Mouse (Mus musculus) intestine, embryonic 16.5 days (tissue): ENCODE data around the gene Mog. TPM values are rescaled to one million over a fixed set of nuclear protein-coding genes. Genes with fewer than 3 reads are reported as not detected.

Experiments
- ATAC-seq: fragments of 200-750 bp; cut with Nextera tagmentation; 2 replicates; pipeline ENCODE4 v1.8.0; 2017; ENCODE audit warnings: moderate TSS enrichment, moderate library complexity
- H3K27ac ChIP-seq: fragments of 300-500 bp; sonication (generic); 2 replicates; pipeline ENCODE4 v1.5.1; 2014; ENCODE audit warnings: mild to moderate bottlenecking, low read length
- H3K27me3 ChIP-seq: fragments of 300-500 bp; sonication (generic); replicated peaks from 2 replicates; pipeline ENCODE4 v1.6.1; 2014; ENCODE audit warnings: low read length, control low read depth, mixed read lengths; ENCODE audit not compliant: control insufficient read depth, insufficient read depth
- H3K36me3 ChIP-seq: fragments of 300-500 bp; sonication (generic); 2 replicates; pipeline ENCODE4 v1.6.1; 2014; ENCODE audit warnings: low read length, control low read depth; ENCODE audit not compliant: control insufficient read depth, insufficient read depth
- H3K4me1 ChIP-seq: fragments of 300-500 bp; sonication (generic); 2 replicates; pipeline ENCODE4 v1.6.1; 2014; ENCODE audit warnings: low read length, control low read depth, mixed read lengths; ENCODE audit not compliant: control insufficient read depth, insufficient read depth
- H3K4me2 ChIP-seq: fragments of 300-500 bp; sonication (generic); 2 replicates; pipeline ENCODE4 v1.6.1; 2014; ENCODE audit warnings: low read depth, low read length, control low read depth
- H3K4me3 ChIP-seq: fragments of 300-500 bp; sonication (generic); 2 replicates; pipeline ENCODE4 v1.5.1; 2014; ENCODE audit warnings: mild to moderate bottlenecking, low read length
- H3K9ac ChIP-seq: fragments of 300-500 bp; sonication (generic); 2 replicates; pipeline ENCODE4 v1.6.1; 2014; ENCODE audit warnings: low read depth, low read length
- H3K9me3 ChIP-seq: fragments of 300-500 bp; sonication (generic); 2 replicates; pipeline ENCODE4 v1.6.1; 2016; ENCODE audit warnings: low read length, control low read depth; ENCODE audit not compliant: control insufficient read depth
- WGBS: fragments of 180-500 bp; shearing (Covaris S2); extraction: QIAGEN DNeasy Blood & Tissue Kit; methylation state at CpG from one replicate; pipeline ENCODE4 v1.1.7; 2014; 5-methylcytosine and 5-hydroxymethylcytosine counted together
- polyA plus RNA-seq: library from polyadenylated mRNA; unstranded; fragments of >200 nt; fragmentation: Nextera tagmentation; extraction: Ambion mirVana; gene quantifications from 2 replicates; pipeline ENCODE4 v1.2.1, GENCODE M21; 2015

The Mog gene
- polyA plus RNA-seq, 1 experiment from 2014 or later: not detected

- 26% methylated on average over 19 of the region's 19 CpGs for WGBS
- no peak for ATAC-seq
- no peaks in the 10 kb centered on the region for H3K36me3 ChIP-seq
- peak overlapping the region; percentile 34; the same call in 1 of the 2 replicates for H3K9ac ChIP-seq
- H3K27me3 ChIP-seq: no peaks in the 10 kb centered on the region
- H3K4me3 ChIP-seq: peak overlapping the region; percentile 83
- no peaks in the 10 kb centered on the region for H3K9me3 ChIP-seq
- H3K4me1 ChIP-seq: peaks cover 24% of the 10 kb centered on the region
- peak overlapping the region; percentile 95 for H3K4me2 ChIP-seq
- no peak overlapping the region for H3K27ac ChIP-seq
These were observed 24.3 kb upstream of the Mog start for GRCm38 (mm10) chr17:37047332-37047976.

- 1% methylated on average over 42 of the region's 58 CpGs for WGBS
- peak overlapping the region; percentile 71 for H3K27ac ChIP-seq
These were observed 23.3 kb upstream of the Mog start for GRCm38 (mm10) chr17:37046312-37047112.

GRCm38 (mm10) chr17:37045611-37046311, 22.6 kb upstream of the Mog start, which contains the start of gene Gabbr1:
TSS of gene Gabbr1 (plus strand) at chr17:37045966.
- no peaks in the 10 kb centered on the region for H3K9me3 ChIP-seq
- peak; percentile 84 for ATAC-seq
- H3K36me3 ChIP-seq: no peaks in the 10 kb centered on the region
- peak within 1 kb of the TSS; percentile 71 for H3K27ac ChIP-seq
- H3K4me2 ChIP-seq: peak within 1 kb of the TSS; percentile 95
- no peaks in the 10 kb centered on the region for H3K27me3 ChIP-seq
- WGBS: under 1% methylated on average over 47 of the region's 55 CpGs
- peak within 1 kb of the TSS; percentile 90 for H3K9ac ChIP-seq
- peak within 1 kb of the TSS; percentile 83 for H3K4me3 ChIP-seq
- H3K4me1 ChIP-seq: peaks cover 19% of the 10 kb centered on the region

More at GRCm38 (mm10) chr17:37046312-37047112, 23.3 kb upstream of the Mog start:
- Histone ChIP-seq H3K27me3 (no peaks in the 10 kb centered on the region), H3K36me3 (no peaks in the 10 kb centered on the region), H3K4me3 (peak overlapping the region; percentile 83), H3K4me1 (peaks cover 24% of the 10 kb centered on the region), H3K9ac (peak overlapping the region; percentile 90), H3K9me3 (no peaks in the 10 kb centered on the region), H3K4me2 (peak overlapping the region; percentile 95)
- ATAC-seq: peak; percentile 68

- no peaks in the 10 kb centered on the region for H3K9me3 ChIP-seq
- WGBS: 63% methylated on average over 7 of the region's 7 CpGs
- H3K4me2 ChIP-seq: peak overlapping the region; percentile 95; the same call in 1 of the 2 replicates
- H3K4me3 ChIP-seq: no peak overlapping the region; the same call in 1 of the 2 replicates
- no peak for ATAC-seq
- H3K27me3 ChIP-seq: no peaks in the 10 kb centered on the region
- H3K9ac ChIP-seq: no peak overlapping the region
- H3K27ac ChIP-seq: 0 out of 2 replicates have a peak overlapping the region, but pooled peaks have one; percentile 34
- H3K36me3 ChIP-seq: no peaks in the 10 kb centered on the region
- H3K4me1 ChIP-seq: peaks cover 17% of the 10 kb centered on the region
These were observed 21.6 kb upstream of the Mog start for GRCm38 (mm10) chr17:37044651-37045244.

GRCm38 (mm10) chr17:37039127-37039894, 16.1 kb upstream of the Mog start:
- no peak overlapping the region for H3K4me2 ChIP-seq
- no peak overlapping the region for H3K4me3 ChIP-seq
- WGBS: 76% methylated on average over 2 of the region's 2 CpGs
- no peaks in the 10 kb centered on the region for H3K4me1 ChIP-seq
- H3K36me3 ChIP-seq: no peaks in the 10 kb centered on the region
- no peak for ATAC-seq
- H3K27ac ChIP-seq: no peak overlapping the region
- H3K9me3 ChIP-seq: no peaks in the 10 kb centered on the region
- H3K27me3 ChIP-seq: no peaks in the 10 kb centered on the region
- H3K9ac ChIP-seq: no peak overlapping the region

- no peaks in the 10 kb centered on the region for H3K36me3 ChIP-seq
- peak overlapping the region; percentile 95 for H3K27ac ChIP-seq
- peak overlapping the region; percentile 63 for H3K4me2 ChIP-seq
- no peaks in the 10 kb centered on the region for H3K9me3 ChIP-seq
- H3K27me3 ChIP-seq: no peaks in the 10 kb centered on the region
- 53% methylated on average over 8 of the region's 8 CpGs for WGBS
- H3K4me3 ChIP-seq: peak overlapping the region; percentile 65
- no peaks in the 10 kb centered on the region for H3K4me1 ChIP-seq
- peak overlapping the region; percentile 60 for H3K9ac ChIP-seq
- 0 out of 2 replicates have a peak, but pooled peaks have one; percentile 13 for ATAC-seq
These were observed 6.0 kb upstream of the Mog start for GRCm38 (mm10) chr17:37029162-37029561.

GRCm38 (mm10) chr17:37028683-37029120, 5.5 kb upstream of the Mog start:
- Histone ChIP-seq H3K36me3 (no peaks in the 10 kb centered on the region), H3K27ac (peak overlapping the region; percentile 95), H3K4me1 (no peaks in the 10 kb centered on the region), H3K4me2 (peak overlapping the region; percentile 63), H3K9me3 (no peaks in the 10 kb centered on the region), H3K9ac (peak overlapping the region; percentile 60), H3K27me3 (no peaks in the 10 kb centered on the region), H3K4me3 (peak overlapping the region; percentile 65)
- WGBS: under 1% methylated on average over 14 of the region's 14 CpGs
- peak; percentile 99 for ATAC-seq

- Histone ChIP-seq H3K4me1 (no peaks in the 10 kb centered on the region), H3K9ac (peak overlapping the region; percentile 60), H3K4me3 (peak overlapping the region; percentile 65), H3K9me3 (no peaks in the 10 kb centered on the region), H3K27me3 (no peaks in the 10 kb centered on the region), H3K27ac (peak overlapping the region; percentile 95), H3K4me2 (peak overlapping the region; percentile 63), H3K36me3 (no peaks in the 10 kb centered on the region)
- WGBS: 8% methylated on average over 10 of the region's 10 CpGs
- ATAC-seq: peak; percentile 60; the same call in 1 of the 2 replicates
These were observed 5.0 kb upstream of the Mog start for GRCm38 (mm10) chr17:37028212-37028611.
